Mouse (Mus musculus) stomach, embryonic 16.5 days (tissue): ENCODE measurements at regions not wholly inside any gene's neighbourhood (a gene's known extent, or its start where the extent isn't known, plus 50 kb on each side); places are given as distances from the start of the nearest gene placed in this dataset.

Experiments
- ATAC-seq: fragments of 200-750 bp; cut with Nextera tagmentation; 2 replicates; pipeline ENCODE4 v1.8.0; 2017; ENCODE audit warnings: moderate number of reproducible peaks, moderate TSS enrichment; ENCODE audit not compliant: insufficient read depth, low FRiP score
- H3K27ac ChIP-seq: fragments of 300-500 bp; sonication (generic); 2 replicates; pipeline ENCODE4 v1.5.1; 2014; ENCODE audit warnings: low read length
- H3K27me3 ChIP-seq: fragments of 300-500 bp; sonication (generic); 2 replicates; pipeline ENCODE4 v1.6.1; 2014; ENCODE audit warnings: low read length, control low read depth, mixed read lengths; ENCODE audit not compliant: control insufficient read depth, insufficient read depth
- H3K36me3 ChIP-seq: fragments of 300-500 bp; sonication (generic); 2 replicates; pipeline ENCODE4 v1.6.1; 2014; ENCODE audit warnings: low read length; ENCODE audit not compliant: control insufficient read depth, insufficient read depth
- H3K4me1 ChIP-seq: fragments of 300-500 bp; sonication (generic); 2 replicates; pipeline ENCODE4 v1.6.1; 2014; ENCODE audit warnings: low read length, control low read depth, mixed read lengths; ENCODE audit not compliant: control insufficient read depth, insufficient read depth
- H3K4me2 ChIP-seq: fragments of 300-500 bp; sonication (generic); 2 replicates; pipeline ENCODE4 v1.6.1; 2014; ENCODE audit warnings: low read depth, low read length, mixed read lengths
- H3K4me3 ChIP-seq: fragments of 300-500 bp; sonication (generic); replicated peaks from 2 replicates; pipeline ENCODE4 v1.5.1; 2014; ENCODE audit warnings: mild to moderate bottlenecking, low read length
- H3K9ac ChIP-seq: fragments of 300-500 bp; sonication (generic); 2 replicates; pipeline ENCODE4 v1.6.1; 2014; ENCODE audit warnings: low read length
- H3K9me3 ChIP-seq: fragments of 300-500 bp; sonication (generic); replicated peaks from 2 replicates; pipeline ENCODE4 v1.6.1; 2016; ENCODE audit warnings: low read length, control low read depth; ENCODE audit not compliant: control insufficient read depth
- WGBS: fragments of 180-500 bp; shearing (Covaris S2); extraction: QIAGEN DNeasy Blood & Tissue Kit; methylation state at CpG from one replicate; pipeline ENCODE4 v1.1.7; 2014; 5-methylcytosine and 5-hydroxymethylcytosine counted together

GRCm38 (mm10) chr2:46261618-46262017 lies 1144.4 kb upstream of the Zeb2 start:
- no peak overlapping the region for H3K27ac ChIP-seq
- no peak for ATAC-seq
- WGBS = 88% methylated on average over 1 of the region's 1 CpGs

GRCm38 (mm10) chr2:46251562-46251961 lies 1134.4 kb upstream of the Zeb2 start:
- no peaks in the 10 kb centered on the region for H3K9me3 ChIP-seq
- H3K27ac ChIP-seq = no peak overlapping the region
- no peaks in the 10 kb centered on the region for H3K4me1 ChIP-seq
- H3K9ac ChIP-seq = no peak overlapping the region
- no peak for ATAC-seq
- H3K4me2 ChIP-seq = no peak overlapping the region
- no peak overlapping the region for H3K4me3 ChIP-seq
- H3K36me3 ChIP-seq = no peaks in the 10 kb centered on the region
- H3K27me3 ChIP-seq = no peaks in the 10 kb centered on the region
- WGBS = 87% methylated on average over 7 of the region's 7 CpGs

More at GRCm38 (mm10) chr2:46261618-46262017, 1144.4 kb upstream of the Zeb2 start:
- Histone ChIP-seq H3K4me1 (no peaks in the 10 kb centered on the region), H3K4me3 (no peak overlapping the region), H3K36me3 (no peaks in the 10 kb centered on the region), H3K9ac (no peak overlapping the region), H3K4me2 (no peak overlapping the region), H3K9me3 (no peaks in the 10 kb centered on the region), H3K27me3 (no peaks in the 10 kb centered on the region)

DNA sequence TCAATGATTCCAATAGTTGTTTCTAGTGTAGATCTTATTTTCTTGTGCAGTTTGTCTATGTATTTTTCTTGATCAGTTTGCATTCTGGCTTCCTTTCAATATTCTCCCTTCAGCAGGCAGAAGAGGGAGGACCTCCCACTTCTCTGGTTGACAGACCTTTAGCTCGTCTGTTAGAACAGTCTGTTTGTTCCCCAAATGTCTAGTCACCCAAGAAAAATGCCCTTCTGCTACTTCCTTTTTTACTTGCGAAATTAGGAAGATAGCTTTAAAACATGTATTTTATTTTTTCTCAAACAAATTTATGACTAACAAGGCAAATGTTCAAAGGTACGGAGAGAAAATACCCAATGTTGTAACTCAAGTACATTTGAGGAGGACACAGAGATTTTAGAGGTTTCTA lies 1128.5 kb upstream of the Zeb2 start:
- Histone ChIP-seq H3K36me3 (no peaks in the 10 kb centered on the region), H3K4me1 (no peaks in the 10 kb centered on the region), H3K27ac (no peak overlapping the region), H3K9ac (no peak overlapping the region), H3K27me3 (no peaks in the 10 kb centered on the region), H3K9me3 (no peaks in the 10 kb centered on the region), H3K4me3 (no peak overlapping the region), H3K4me2 (no peak overlapping the region)
- 71% methylated on average over 3 of the region's 3 CpGs for WGBS
- ATAC-seq = no peak

- Histone ChIP-seq H3K27ac (no peak overlapping the region), H3K4me3 (no peak overlapping the region), H3K27me3 (no peaks in the 10 kb centered on the region), H3K9me3 (no peaks in the 10 kb centered on the region), H3K4me1 (no peaks in the 10 kb centered on the region), H3K9ac (no peak overlapping the region), H3K36me3 (no peaks in the 10 kb centered on the region), H3K4me2 (no peak overlapping the region)
- WGBS = 70% methylated on average over 3 of the region's 3 CpGs
- ATAC-seq = no peak
Observed at GRCm38 (mm10) chr2:46244697-46245096, 1127.5 kb upstream of the Zeb2 start.

- Histone ChIP-seq H3K4me1 (no peaks in the 10 kb centered on the region), H3K9me3 (no peaks in the 10 kb centered on the region), H3K27ac (no peak overlapping the region), H3K9ac (no peak overlapping the region), H3K4me2 (no peak overlapping the region), H3K4me3 (no peak overlapping the region), H3K27me3 (no peaks in the 10 kb centered on the region), H3K36me3 (no peaks in the 10 kb centered on the region)
- no peak for ATAC-seq
Observed at GRCm38 (mm10) chr2:46242806-46243205, 1125.6 kb upstream of the Zeb2 start.

- no peak overlapping the region for H3K9ac ChIP-seq
- no peak overlapping the region for H3K4me2 ChIP-seq
- H3K4me1 ChIP-seq = no peaks in the 10 kb centered on the region
- no peaks in the 10 kb centered on the region for H3K9me3 ChIP-seq
- H3K27ac ChIP-seq = no peak overlapping the region
- H3K27me3 ChIP-seq = no peaks in the 10 kb centered on the region
- no peak overlapping the region for H3K4me3 ChIP-seq
- no peaks in the 10 kb centered on the region for H3K36me3 ChIP-seq
- 50% methylated on average over 4 of the region's 4 CpGs for WGBS
- ATAC-seq = no peak
Observed at GRCm38 (mm10) chr2:46239874-46240273, 1122.7 kb upstream of the Zeb2 start.

GRCm38 (mm10) chr2:46230791-46231450 lies 1113.7 kb upstream of the Zeb2 start:
- H3K36me3 ChIP-seq = no peaks in the 10 kb centered on the region
- no peak for ATAC-seq
- H3K27me3 ChIP-seq = no peaks in the 10 kb centered on the region
- whole genome bisulfite sequencing = 73% methylated on average over 2 of the region's 2 CpGs
- H3K4me3 ChIP-seq = no peak overlapping the region
- no peaks in the 10 kb centered on the region for H3K4me1 ChIP-seq
- H3K9ac ChIP-seq = no peak overlapping the region
- H3K27ac ChIP-seq = no peak overlapping the region
- H3K4me2 ChIP-seq = no peak overlapping the region
- H3K9me3 ChIP-seq = no peaks in the 10 kb centered on the region

- 90% methylated on average over 7 of the region's 7 CpGs for WGBS
- no peak overlapping the region for H3K27ac ChIP-seq
- ATAC-seq = no peak
- H3K4me3 ChIP-seq = no peak overlapping the region
- no peaks in the 10 kb centered on the region for H3K36me3 ChIP-seq
- H3K9ac ChIP-seq = no peak overlapping the region
- H3K4me2 ChIP-seq = no peak overlapping the region
- no peaks in the 10 kb centered on the region for H3K9me3 ChIP-seq
- H3K4me1 ChIP-seq = no peaks in the 10 kb centered on the region
- no peaks in the 10 kb centered on the region for H3K27me3 ChIP-seq
Observed at GRCm38 (mm10) chr2:46218336-46218957, 1101.3 kb upstream of the Zeb2 start.

- H3K36me3 ChIP-seq = no peaks in the 10 kb centered on the region
- H3K27ac ChIP-seq = no peak overlapping the region
- no peaks in the 10 kb centered on the region for H3K27me3 ChIP-seq
- no peak overlapping the region for H3K4me2 ChIP-seq
- H3K9ac ChIP-seq = no peak overlapping the region
- no peaks in the 10 kb centered on the region for H3K4me1 ChIP-seq
- no peaks in the 10 kb centered on the region for H3K9me3 ChIP-seq
- WGBS = 64% methylated on average over 1 of the region's 1 CpGs
- ATAC-seq = no peak
- H3K4me3 ChIP-seq = no peak overlapping the region
Observed at GRCm38 (mm10) chr2:46199341-46199740, 1082.1 kb upstream of the Zeb2 start.
